25 mouse cellular contexts compared by ENCODE assay signal in the genomic region with DNA sequence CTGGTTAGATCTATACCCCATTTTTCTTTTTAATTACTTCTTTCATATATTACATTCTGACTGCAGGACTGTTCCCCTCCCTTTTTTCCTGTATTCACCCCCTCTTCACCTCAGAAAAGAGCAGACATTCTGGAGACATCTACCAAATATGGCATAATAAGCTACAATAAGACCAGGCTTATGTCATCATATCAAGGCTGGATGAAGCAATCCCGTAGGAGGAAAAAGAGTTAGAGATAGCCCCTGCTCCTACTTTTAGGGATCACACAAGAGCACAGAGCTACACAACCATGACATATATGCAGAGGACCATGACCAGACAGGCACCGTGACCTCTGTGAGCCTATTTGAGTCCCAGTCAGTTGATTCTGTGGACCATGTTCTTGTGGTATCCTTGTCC. TPM values are rescaled to one million over a fixed set of nuclear protein-coding genes. Genes with fewer than 3 reads are reported as not detected.
"Had no signal": no experiment of that assay in that cellular context is flagged by ENCODE, and none has a peak within 500 bp of the region (broad histone marks: within the 10 kb centered on the region; RNA-seq: fewer than 3 reads in every experiment).

No protein-coding gene starts in this region.

- H3K9me3 ChIP-seq: liver, embryonic 15.5 days; lung, embryonic 15.5 days; megakaryocyte, embryonic 14.5 days; neural tube, embryonic 13.5 days; neural tube, embryonic 15.5 days; stomach, embryonic 15.5 days had no signal

- DNase-seq: liver, embryonic 13.5 days; liver, postnatal 0 days; lung, adult 2 months; lung, postnatal 14 days; lung, postnatal 36 days; retina, postnatal 1 day; right cerebral cortex, adult 18-20 months; right cerebral cortex, postnatal 25 days; right cerebral cortex, postnatal 4 days; spleen, adult 18-20 months; thymus, adult 18-20 months; thymus, postnatal 14 days; thymus, postnatal 36 days had no signal

- H3K36me3 ChIP-seq: liver, embryonic 13.5 days; liver, embryonic 15.5 days; lung, embryonic 15.5 days; midbrain, embryonic 13.5 days; midbrain, embryonic 15.5 days; neural tube, embryonic 13.5 days; neural tube, embryonic 15.5 days; stomach, embryonic 15.5 days had no signal

- H3K4me1 ChIP-seq: liver, embryonic 13.5 days; liver, embryonic 15.5 days; lung, embryonic 15.5 days; megakaryocyte, embryonic 14.5 days; midbrain, embryonic 13.5 days; midbrain, embryonic 15.5 days; neural tube, embryonic 13.5 days; neural tube, embryonic 15.5 days; stomach, embryonic 15.5 days had no signal

- H3K27ac ChIP-seq: liver, embryonic 13.5 days; liver, embryonic 15.5 days; lung, embryonic 15.5 days; macrophage; midbrain, embryonic 13.5 days; midbrain, embryonic 15.5 days; neural tube, embryonic 13.5 days; neural tube, embryonic 15.5 days; stomach, embryonic 15.5 days had no signal

- H3K4me2 ChIP-seq: liver, embryonic 13.5 days; liver, embryonic 15.5 days; lung, embryonic 15.5 days; midbrain, embryonic 11.5 days; midbrain, embryonic 13.5 days; midbrain, embryonic 15.5 days; neural tube, embryonic 13.5 days; neural tube, embryonic 15.5 days; stomach, embryonic 15.5 days had no signal

- H3K9ac ChIP-seq: liver, embryonic 13.5 days; liver, embryonic 15.5 days; liver, postnatal 0 days; lung, embryonic 15.5 days; midbrain, embryonic 13.5 days; midbrain, embryonic 15.5 days; neural tube, embryonic 13.5 days; neural tube, embryonic 15.5 days; stomach, embryonic 15.5 days had no signal

- H3K27me3 ChIP-seq: liver, embryonic 13.5 days; liver, embryonic 15.5 days; lung, embryonic 15.5 days; megakaryocyte, embryonic 14.5 days; midbrain, embryonic 13.5 days; midbrain, embryonic 15.5 days; neural tube, embryonic 13.5 days; neural tube, embryonic 15.5 days; stomach, embryonic 15.5 days had no signal

- H3K4me3 ChIP-seq: liver, embryonic 13.5 days; liver, embryonic 15.5 days; lung, embryonic 15.5 days; megakaryocyte, embryonic 14.5 days; midbrain, embryonic 13.5 days; midbrain, embryonic 15.5 days; myocyte; neural tube, embryonic 13.5 days; neural tube, embryonic 15.5 days; stomach, embryonic 15.5 days had no signal

- ATAC-seq: liver, postnatal 0 days; lung, postnatal 0 days; midbrain, embryonic 13.5 days; midbrain, embryonic 15.5 days had no signal

RNA-seq across cellular contexts. Expression of a gene that starts 33.8 kb away (rescaled TPM):
- polyA plus RNA-seq: midbrain, embryonic 15.5 days; myocyte had no signal
